Mouse (Mus musculus): ENCODE data around the gene Dtnb. TPM values are rescaled to one million over a fixed set of nuclear protein-coding genes. Genes with fewer than 3 reads are reported as not detected.
A peak's percentile ranks its signal among the peaks of the same experiment; 100 is the strongest.
"Not testable (repeated sequence)": the region's sequence is repeated elsewhere in the genome, so short reads cannot be mapped to it uniquely, and the experiment has no call there.

Dtnb gene
- 10 to 100 TPM; 74.5 to 76.5 TPM for total RNA-seq (2021)

GRCm38 (mm10) chr12:3571787-3572580 lies at the start of gene Dtnb:
TSS of gene Dtnb (plus strand) at chr12:3572381.
- peak; percentile 34 to 82 for DNase-seq (ENCODE audit: extremely low spot score in 1 of 2, low spot score in 2 of 2)
- intact Hi-C loops (cut with DNase I) = no loop called here

- no peak for DNase-seq (ENCODE audit: extremely low spot score in 1 of 2, low spot score in 2 of 2)
- intact Hi-C loops (cut with DNase I) = no loop called here
These were observed 46.6 kb upstream of the Dtnb start for GRCm38 (mm10) chr12:3525536-3525935.

DNA sequence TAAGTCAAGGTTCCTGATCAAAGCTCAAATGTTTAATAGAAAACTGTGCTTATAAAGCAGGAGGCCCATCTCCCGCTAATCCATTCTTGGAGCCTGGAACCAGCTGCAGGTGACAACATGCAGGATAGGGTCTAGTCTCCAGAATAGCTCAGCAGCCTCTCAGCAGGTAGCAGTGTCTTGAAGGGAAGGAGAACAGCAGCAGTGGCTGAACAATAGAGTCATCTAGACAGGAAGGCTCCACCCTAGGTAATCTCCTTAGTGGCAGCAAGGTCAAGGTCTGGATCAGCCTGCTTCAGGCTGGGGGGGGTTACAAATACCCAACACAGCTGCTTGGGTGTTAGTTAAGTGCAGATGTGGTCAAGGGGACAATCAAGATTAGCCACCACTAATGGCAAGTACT lies 36.7 kb upstream of the Dtnb start:
- intact Hi-C loops (cut with DNase I); DNase-seq (ENCODE audit: extremely low spot score in 1 of 2, low spot score in 2 of 2): not testable (repeated sequence)

DNA sequence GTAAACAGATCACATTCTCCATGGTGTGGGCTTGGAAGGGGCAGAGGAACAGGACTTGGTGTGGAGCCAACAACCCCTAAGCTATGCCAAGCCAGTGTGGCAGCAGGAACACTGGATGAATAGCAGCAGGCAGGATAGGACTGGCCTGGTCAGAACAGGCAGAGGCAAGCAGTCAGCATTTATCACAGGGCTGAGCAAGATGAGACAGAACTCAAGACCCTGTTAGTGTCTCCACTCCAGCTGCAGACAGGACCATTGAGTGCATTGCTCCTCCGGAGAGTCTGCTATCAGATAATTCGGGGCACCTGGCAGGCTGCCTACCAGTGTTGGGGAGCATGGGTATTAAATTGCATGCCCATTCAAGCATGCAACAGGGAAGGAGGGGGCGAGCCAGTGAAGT lies 34.6 kb upstream of the Dtnb start:
- intact Hi-C loops (cut with DNase I) = no loop called here
- DNase-seq (ENCODE audit: extremely low spot score in 1 of 2, low spot score in 2 of 2) = peak; percentile 41 to 48

DNA sequence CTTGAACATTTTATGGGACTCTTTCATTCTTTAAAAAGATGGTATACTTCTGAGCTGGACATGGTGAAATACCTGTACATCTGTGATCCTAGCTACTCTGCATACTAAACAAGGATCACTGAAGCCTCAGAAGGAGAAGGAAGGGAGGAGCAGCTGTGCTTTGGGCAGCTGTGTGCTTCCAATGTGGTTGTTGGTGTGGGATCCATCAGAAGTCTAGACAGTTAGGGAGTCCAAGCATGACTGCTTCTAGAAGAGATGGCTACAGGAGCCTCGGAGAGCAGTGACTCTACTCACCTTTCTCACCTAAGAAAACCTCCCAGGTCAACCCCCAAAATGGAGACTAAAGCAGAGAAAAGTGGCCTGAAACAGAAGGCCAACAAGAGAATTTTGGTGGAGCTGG lies 34.1 kb upstream of the Dtnb start:
- intact Hi-C loops (cut with DNase I) = no loop called here
- no peak for DNase-seq (ENCODE audit: extremely low spot score in 1 of 2, low spot score in 2 of 2)

- intact Hi-C loops (cut with DNase I) = no loop called here
- DNase-seq (ENCODE audit: extremely low spot score in 1 of 2, low spot score in 2 of 2) = no peak
These were observed 32.6 kb upstream of the Dtnb start for GRCm38 (mm10) chr12:3539605-3540004.

- intact Hi-C loops (cut with DNase I) = no loop called here
- DNase-seq (ENCODE audit: extremely low spot score in 1 of 2, low spot score in 2 of 2) = no peak
These were observed 31.3 kb upstream of the Dtnb start for GRCm38 (mm10) chr12:3540871-3541270.

GRCm38 (mm10) chr12:3545451-3545850 lies 26.7 kb upstream of the Dtnb start:
- no peak for DNase-seq (ENCODE audit: extremely low spot score in 1 of 2, low spot score in 2 of 2)
- intact Hi-C loops (cut with DNase I) = no loop called here

DNA sequence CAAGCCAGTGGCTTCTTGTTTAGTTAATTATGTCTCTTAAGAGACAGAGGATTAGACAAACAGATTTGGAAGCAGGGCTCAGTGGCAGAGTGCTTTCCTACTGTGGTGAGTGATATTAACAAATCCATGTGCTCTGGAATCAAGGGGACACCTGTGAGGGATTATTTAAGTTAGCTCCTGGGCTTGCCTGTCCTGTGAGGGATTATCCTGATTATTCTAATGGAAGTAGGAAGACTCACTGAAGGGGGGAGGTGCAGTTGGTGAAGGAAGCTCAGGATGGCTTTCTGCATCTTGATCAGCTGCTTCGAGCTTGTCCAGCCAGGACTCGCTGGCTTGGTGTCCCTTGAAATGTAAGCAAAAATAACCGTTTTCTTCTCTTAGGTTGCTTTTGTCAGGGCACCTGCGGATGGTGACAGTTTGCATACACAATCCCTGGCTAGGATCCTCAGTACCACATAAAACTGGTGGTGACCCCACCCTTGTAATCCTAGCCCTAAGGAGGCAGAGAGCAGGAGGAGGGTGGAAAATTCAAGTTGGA lies 26.0 kb upstream of the Dtnb start:
- intact Hi-C loops (cut with DNase I) = no loop called here
- DNase-seq (ENCODE audit: extremely low spot score in 1 of 2, low spot score in 2 of 2) = no peak

DNA sequence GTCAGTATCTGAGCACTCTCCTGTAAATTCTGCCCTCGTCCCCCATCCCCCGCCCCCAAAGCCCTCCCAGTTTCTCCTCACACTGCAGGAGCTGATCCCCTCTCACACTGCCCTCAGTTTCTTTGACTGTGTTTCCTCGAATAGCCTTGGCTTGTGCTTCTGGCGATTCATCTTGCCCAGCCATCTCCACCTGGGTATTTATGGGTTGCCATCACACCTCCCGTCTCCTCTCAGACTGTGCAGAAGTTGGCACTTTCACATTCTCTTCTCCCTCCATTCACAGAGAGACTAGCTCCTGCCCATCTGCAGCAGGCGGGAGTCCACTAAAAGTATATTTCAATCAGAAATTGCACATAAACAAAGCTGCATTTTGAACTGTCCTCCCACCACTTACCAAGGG lies 25.4 kb upstream of the Dtnb start:
- intact Hi-C loops (cut with DNase I) = no loop called here
- DNase-seq (ENCODE audit: extremely low spot score in 1 of 2, low spot score in 2 of 2) = no peak

GRCm38 (mm10) chr12:3547506-3547905 lies 24.7 kb upstream of the Dtnb start:
- DNase-seq (ENCODE audit: extremely low spot score in 1 of 2, low spot score in 2 of 2) = no peak
- intact Hi-C loops (cut with DNase I) = no loop called here

DNA sequence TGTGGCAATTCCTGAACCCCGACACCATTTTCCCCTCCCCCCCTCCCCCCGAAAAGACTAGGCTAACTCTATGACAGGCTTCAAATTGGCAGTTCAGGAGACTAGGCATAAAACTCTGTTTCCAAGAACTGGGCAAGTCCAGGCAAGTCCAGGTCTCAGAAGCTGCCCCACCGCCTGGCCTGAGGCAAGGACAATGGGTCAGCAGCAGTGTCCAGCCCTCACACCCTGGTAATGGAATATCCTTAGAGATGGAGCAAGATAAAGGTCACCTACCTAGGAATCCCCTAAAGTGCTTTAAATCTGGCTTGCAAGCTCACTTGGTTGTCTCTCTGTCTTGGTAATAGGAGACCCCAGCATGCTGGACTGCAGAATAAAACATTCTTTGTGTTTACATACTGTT lies 24.3 kb upstream of the Dtnb start:
- intact Hi-C loops (cut with DNase I) = no loop called here
- DNase-seq (ENCODE audit: extremely low spot score in 1 of 2, low spot score in 2 of 2) = peak in 1 of 2 experiments; percentile 24

DNA sequence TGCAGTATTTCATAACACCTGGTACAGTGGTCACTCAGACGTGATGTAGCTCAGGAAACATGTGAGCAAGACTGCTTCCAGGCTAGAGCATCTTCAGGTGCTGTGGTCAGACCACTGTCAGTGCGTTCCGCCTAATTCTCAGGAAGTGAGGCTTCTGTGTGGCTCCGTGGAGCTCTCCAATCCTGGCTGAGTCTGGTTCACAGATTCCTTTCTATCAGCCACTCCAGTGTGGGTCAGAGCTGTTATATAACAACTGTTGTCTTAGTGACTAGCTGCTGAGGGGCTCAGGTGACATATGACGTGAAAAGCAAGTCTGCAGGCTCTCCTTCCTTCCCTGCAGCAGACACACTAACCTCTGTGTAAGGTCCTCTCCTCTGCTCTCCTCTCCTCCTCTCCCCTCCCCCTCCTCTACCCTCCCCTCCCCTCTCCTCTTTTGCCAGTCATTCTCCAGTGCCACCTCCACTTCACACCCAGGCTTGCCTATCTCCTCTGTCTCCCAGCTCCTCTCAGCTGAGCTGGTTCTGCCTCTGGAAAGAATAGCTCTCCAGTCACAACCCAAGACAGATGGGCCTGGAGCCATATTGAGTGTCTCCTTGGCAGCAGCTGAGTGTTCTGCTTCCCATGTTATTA lies 23.5 kb upstream of the Dtnb start:
- intact Hi-C loops (cut with DNase I) = no loop called here
- DNase-seq (ENCODE audit: extremely low spot score in 1 of 2, low spot score in 2 of 2) = peak in 1 of 2 experiments; percentile 34

DNA sequence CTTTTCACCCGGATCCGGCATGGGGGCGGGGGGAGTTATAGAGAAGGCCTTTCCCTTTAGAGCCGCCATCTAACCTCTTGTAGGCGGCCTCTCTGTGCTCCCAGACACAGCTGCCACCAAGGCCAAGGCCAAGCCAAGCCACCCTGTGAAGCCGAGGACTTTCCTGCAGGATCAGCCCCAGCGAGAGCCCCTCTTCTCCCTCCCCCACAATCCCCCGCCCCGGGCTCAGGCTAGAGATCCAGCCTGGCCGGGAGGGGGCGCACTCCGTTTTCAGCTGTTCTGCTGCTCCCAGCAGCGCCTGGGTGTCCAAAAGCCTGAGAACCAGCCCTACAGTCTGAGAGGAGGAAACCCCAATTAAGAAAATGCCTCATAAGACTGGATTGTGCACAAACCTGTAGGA lies 21.9 kb upstream of the Dtnb start:
- intact Hi-C loops (cut with DNase I) = no loop called here
- DNase-seq (ENCODE audit: extremely low spot score in 1 of 2, low spot score in 2 of 2) = peak in 1 of 2 experiments; percentile 74

DNA sequence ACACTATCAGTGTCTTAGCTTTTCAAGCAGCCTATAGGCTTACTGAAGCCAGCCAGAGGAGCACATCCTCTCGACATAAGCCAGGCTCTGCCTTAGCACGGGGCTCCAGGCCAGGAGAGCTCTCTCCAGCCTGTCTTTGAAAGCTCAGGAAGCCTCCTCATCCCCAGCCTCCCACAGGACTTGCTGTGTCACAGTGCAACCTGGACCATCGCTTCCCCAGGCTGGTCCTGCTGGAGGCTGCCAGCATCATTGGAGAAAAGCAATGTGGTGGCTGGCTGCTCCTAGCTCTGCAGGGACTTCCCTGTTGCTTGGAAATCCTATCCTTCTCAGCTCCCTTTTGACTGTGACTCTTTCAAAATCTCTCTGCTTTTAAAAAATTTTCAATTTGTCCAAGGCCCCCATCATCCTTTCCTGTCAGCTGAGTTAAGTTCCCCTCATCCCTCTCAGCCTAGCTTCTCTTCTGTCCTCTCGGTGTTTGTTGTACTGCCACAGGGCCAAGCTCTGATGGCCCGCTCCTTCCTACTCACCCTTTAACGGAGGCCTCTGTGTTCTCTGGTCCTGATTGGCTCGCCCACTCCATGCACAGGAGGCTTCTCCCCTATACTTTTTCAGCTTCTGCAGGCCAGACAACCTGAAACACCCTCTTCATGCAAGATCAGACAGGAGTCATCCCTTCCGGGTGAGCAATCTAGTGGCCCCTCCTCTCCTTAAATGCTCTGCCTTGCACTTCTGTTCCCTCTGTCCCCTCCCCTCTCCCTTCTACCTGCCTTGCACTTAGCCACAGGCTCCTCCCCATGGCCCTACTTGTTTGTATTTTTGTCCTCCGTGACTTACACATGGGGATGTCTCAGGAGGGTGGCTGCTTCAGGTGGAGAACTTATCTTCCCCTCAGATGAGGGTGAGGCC lies 14.5 kb upstream of the Dtnb start:
- no peak for DNase-seq (ENCODE audit: extremely low spot score in 1 of 2, low spot score in 2 of 2)

DNA sequence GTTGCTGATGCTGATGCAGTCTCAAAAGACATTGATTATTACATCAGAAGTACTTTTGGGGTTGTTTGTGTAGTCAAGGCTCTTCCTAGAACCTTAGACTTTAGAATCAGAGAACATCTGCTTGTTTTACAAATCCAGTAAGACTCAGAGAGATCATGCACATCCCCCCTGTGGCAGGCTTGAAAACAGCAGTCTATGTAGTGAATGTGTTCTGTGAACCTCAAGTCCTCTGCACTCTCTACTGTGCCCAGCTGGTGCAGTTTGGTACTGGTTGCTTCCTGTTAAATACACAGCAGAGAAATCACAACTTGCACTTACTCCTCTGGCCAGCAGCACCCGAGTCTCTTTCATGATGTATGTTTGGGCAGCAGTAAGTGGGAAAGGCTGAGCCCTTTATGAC lies 11.6 kb upstream of the Dtnb start:
- DNase-seq (ENCODE audit: extremely low spot score in 1 of 2, low spot score in 2 of 2) = peak; percentile 59 to 71
- intact Hi-C loops (cut with DNase I) = no loop called here

More for the DNA sequence above, 14.5 kb upstream of the Dtnb start:
- intact Hi-C loops (cut with DNase I) = no loop called here

GRCm38 (mm10) chr12:3561032-3561431 lies 11.1 kb upstream of the Dtnb start:
- intact Hi-C loops (cut with DNase I) = no loop called here
- DNase-seq (ENCODE audit: extremely low spot score in 1 of 2, low spot score in 2 of 2) = no peak

DNA sequence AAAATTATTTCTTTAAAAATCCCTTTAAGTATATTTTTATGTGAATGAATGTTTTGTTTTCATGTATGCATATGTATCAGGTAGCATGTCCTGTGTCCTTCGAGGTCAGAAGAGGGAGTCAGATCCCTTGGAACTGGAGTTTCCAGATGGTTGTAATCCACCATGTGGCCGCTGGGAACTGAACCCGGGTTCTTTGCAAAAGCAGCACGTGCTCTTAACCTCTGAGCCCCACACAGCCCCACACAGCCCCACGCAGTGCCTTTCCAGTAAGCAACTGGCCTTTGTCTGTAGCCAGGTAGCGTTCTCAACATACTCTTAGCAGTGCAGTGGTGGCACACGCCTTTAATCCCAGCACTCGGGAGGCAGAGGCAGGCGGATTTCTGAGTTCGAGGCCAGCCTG lies 9.4 kb upstream of the Dtnb start:
- intact Hi-C loops (cut with DNase I) = no loop called here
- DNase-seq (ENCODE audit: extremely low spot score in 1 of 2, low spot score in 2 of 2) = no peak

DNA sequence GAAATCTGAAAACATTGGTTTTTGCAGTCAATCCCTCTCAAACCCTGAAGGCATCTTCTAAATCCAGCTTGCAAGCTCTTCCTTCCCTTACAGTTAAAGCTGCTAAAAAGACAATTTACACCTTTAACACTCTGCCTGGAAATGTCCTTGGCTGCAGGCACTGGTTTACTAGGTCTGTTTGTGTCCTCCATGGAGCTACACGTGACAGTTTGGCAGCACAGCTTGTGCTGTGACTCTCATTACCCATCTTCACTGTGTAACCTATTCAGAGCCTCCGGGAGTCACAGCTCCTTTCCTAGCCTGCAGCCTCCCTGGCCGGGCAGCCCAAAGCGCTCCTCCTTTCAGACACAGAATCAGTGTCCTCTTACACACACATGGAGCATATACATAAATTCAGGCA lies 8.5 kb upstream of the Dtnb start:
- no peak for DNase-seq (ENCODE audit: extremely low spot score in 1 of 2, low spot score in 2 of 2)
- intact Hi-C loops (cut with DNase I) = no loop called here

Measured in left cerebral cortex, postnatal 10 days (tissue).